Mouse (Mus musculus) cerebellum, adult 2 months (tissue): ENCODE data around the gene Sap30l. TPM values are rescaled to one million over a fixed set of nuclear protein-coding genes. Genes with fewer than 3 reads are reported as not detected.

Experiments
- DNase-seq, 2 experiments: peaks; one replicate each; pipeline ENCODE4 v3.0.0; 2021
- H3K27ac ChIP-seq: fragments of 200-500 bp; 2 replicates; pipeline ENCODE4 v1.5.1; 2012; ENCODE audit warnings: low read length, control low read depth, inconsistent platforms; ENCODE audit not compliant: insufficient read depth
- H3K27me3 ChIP-seq: fragments of 200-500 bp; 2 replicates; pipeline ENCODE4 v1.6.1; 2012; ENCODE audit warnings: inconsistent platforms, mild to moderate bottlenecking, low read length, moderate library complexity; ENCODE audit not compliant: control insufficient read depth, insufficient read depth
- H3K4me1 ChIP-seq: fragments of 200-500 bp; 2 replicates; pipeline ENCODE4 v1.6.1; 2011; ENCODE audit warnings: low read length; ENCODE audit not compliant: control insufficient read depth, insufficient read depth
- H3K4me3 ChIP-seq: fragments of 200-500 bp; replicated peaks from 2 replicates; pipeline ENCODE3; 2011; ENCODE audit warnings: mild to moderate bottlenecking, low read depth, low read length, control low read depth; ENCODE audit not compliant: insufficient read depth
- CTCF ChIP-seq: fragments of 200-500 bp; IDR thresholded peaks from 2 replicates; pipeline ENCODE4 v1.5.1; 2011; ENCODE audit warnings: low read depth, mild to moderate bottlenecking, control low read depth, low read length, moderate library complexity, borderline replicate concordance; ENCODE audit not compliant: insufficient read depth
- POLR2A ChIP-seq: fragments of 200-500 bp; IDR thresholded peaks from 2 replicates; pipeline ENCODE4 v1.6.1; 2011; ENCODE audit warnings: low read length, control low read depth, borderline replicate concordance; ENCODE audit not compliant: insufficient read depth
- WGBS: fragments of 180-500 bp; shearing (Covaris S2); methylation state at CpG from one replicate; pipeline ENCODE4 v1.1.7; 2018; 5-methylcytosine and 5-hydroxymethylcytosine counted together
- polyA plus RNA-seq: library from polyadenylated mRNA; depleted of rRNA; stranded (reverse); fragments of >200 nt; gene quantifications from 2 replicates; pipeline ENCODE4 v1.2.3, GENCODE M21; 2012

Gene Sap30l
- polyA plus RNA-seq, 1 experiment, result 42.6 TPM

DNA sequence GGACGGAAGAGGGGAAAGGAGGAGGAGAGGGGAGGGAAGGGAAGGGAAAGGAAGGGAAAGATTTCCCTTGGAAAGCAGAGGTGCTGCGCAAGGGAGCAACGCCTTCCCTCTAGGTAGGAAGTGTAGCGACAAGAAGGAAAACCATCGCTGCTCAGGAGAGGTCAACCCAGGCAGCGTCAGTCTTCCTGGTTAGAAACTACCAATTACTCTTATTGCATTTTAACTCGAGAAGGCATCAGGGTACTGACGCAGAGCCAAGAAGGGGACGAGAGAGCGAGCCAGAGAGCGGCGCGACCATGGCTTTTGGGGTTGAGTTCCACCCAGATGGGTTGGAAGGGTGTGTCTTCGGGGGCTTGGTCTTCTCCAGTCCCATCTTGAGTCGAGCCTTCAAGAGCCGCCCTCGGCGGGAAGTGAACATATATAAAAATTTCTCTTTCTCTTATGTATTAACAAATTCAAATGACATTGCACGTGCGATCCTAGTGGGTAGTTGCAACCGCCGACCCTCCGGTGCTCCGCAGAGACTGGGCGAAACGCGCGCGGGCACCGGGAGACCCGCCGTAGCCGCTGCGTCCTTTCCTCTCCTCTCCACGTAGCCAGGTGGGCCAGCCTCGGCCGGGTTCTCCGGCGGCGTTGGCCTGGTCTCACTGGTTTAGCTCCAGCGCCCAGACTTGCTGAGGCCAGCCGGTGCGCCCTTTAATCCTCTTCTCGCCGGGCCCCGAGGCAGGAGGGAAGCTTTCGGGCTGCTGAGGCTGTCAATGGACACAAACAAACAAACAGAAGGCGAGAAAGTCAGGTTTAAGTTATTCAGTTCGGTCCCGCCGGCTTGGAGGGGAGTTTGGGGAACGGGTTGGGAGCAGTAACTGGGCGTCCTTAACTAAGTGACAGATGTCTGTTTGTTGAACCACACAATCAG lies 27.8 kb downstream of the Sap30l start:
- DNase-seq, result no peak
- WGBS, result 4% methylated on average over 53 of the region's 53 CpGs
- Histone ChIP-seq H3K4me3 (no peak overlapping the region), H3K4me1 (no peaks in the 10 kb centered on the region; the same call in 1 of the 2 replicates), H3K27me3 (peaks cover 10% of the 10 kb centered on the region; the same call in 1 of the 2 replicates), H3K27ac (no peak overlapping the region)
- no peak for TF ChIP-seq POLR2A
- TF ChIP-seq CTCF, result no peak

DNA sequence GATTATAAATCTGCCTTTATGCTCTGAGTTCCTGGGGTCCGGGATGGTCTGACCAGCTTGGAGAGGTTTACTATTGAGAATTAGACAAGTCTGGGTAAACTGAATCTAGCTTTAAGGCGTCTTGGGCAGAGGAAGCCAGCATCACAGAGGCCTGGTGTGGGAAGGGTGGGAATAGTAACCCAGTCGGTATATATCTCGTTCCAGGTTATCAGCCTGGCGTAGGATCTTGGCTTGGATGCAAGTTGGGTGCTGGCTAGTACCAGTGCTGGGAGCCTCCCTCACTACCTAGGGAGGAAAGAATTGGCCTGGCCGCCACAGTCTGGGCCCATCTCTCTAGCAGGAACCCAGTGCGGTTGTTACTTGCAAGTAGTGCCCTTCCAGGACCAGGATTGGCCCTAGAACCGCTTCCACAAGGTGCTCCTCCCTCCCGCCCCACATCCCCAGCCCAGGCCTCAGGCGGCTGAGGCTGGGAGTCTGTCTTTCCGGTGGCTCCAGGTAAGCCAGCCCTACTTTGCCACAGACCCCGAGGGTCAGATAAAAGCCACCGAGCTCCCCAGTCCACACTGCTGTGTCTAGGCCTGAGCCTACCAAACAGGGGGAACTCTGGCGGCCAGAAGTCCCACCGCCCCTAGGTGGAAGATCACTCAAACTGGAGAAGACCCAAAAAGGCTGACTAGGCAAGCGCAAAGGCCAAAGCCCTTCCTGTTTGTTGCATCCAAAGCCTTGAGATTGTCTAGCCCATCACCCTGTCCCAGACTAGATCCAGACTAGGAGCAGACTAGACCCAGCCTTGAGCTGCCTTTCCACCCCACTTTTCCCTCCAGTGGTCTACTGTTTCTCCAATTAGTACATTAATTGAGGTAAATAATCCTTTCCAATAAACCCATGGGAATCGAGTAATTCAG lies 28.7 kb downstream of the Sap30l start:
- DNase-seq, result no peak
- H3K27ac ChIP-seq, result no peak overlapping the region
- no peaks in the 10 kb centered on the region; the same call in 1 of the 2 replicates for H3K4me1 ChIP-seq
- no peak for TF ChIP-seq POLR2A
- TF ChIP-seq CTCF, result no peak
- no peak overlapping the region for H3K4me3 ChIP-seq
- H3K27me3 ChIP-seq, result peaks cover 10% of the 10 kb centered on the region; the same call in 1 of the 2 replicates
- 39% methylated on average over 17 of the region's 17 CpGs for WGBS

DNA sequence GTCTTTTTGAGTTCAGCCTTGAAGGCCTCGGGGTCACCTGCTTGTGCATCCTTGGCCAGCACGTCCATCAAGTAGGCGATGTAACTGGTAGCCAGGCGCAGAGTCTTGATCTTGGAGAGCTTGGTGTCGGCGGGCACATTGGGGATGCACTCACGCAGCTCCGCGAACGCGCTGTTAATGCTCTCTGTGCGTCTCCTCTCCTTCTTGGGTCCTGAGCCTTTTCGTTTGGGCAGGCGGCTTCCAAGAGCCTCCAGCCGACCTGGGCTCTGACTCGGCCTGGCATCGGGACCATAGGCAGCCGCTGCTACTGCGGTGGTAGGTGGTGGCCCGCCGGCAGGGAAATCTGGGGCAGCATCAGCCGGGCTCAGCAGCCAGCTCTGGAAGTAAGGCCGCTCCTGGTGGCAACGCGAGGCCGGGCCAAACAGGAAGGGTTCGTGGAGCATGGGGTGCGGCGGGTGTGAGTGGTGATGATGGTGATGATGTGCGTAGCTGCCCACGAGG lies 29.9 kb downstream of the Sap30l start:
- TF ChIP-seq POLR2A, result no peak
- no peak for TF ChIP-seq CTCF
- 6% methylated on average over 31 of the region's 31 CpGs for WGBS
- Histone ChIP-seq H3K4me1 (no peaks in the 10 kb centered on the region; the same call in 1 of the 2 replicates), H3K27ac (no peak overlapping the region), H3K4me3 (no peak overlapping the region), H3K27me3 (peaks cover 10% of the 10 kb centered on the region; the same call in 1 of the 2 replicates)
- DNase-seq, result no peak

DNA sequence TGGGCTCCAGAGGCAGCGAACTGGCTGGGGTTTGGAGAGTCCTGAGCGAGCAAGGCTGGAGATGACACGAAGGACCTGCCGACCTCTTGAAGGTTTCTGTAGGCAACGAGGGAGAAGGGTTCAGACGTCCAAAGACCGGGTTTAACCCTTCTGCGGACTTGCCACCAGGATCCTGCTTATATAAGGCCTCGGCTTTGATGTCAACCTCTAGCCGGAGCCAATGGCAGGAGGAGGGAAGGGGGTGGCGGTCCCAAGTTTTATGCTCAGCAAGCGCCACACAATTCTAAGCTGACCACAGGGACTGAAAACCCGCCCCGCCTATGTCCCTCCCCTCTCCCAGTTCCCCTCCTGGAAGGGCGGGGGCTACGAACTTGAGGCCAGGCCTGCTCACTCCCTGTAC lies 30.4 kb downstream of the Sap30l start:
- no peaks in the 10 kb centered on the region; the same call in 1 of the 2 replicates for H3K4me1 ChIP-seq
- no peak overlapping the region for H3K4me3 ChIP-seq
- 14% methylated on average over 16 of the region's 16 CpGs for WGBS
- peaks cover 10% of the 10 kb centered on the region; the same call in 1 of the 2 replicates for H3K27me3 ChIP-seq
- no peak for TF ChIP-seq POLR2A
- DNase-seq, result no peak
- H3K27ac ChIP-seq, result no peak overlapping the region

DNA sequence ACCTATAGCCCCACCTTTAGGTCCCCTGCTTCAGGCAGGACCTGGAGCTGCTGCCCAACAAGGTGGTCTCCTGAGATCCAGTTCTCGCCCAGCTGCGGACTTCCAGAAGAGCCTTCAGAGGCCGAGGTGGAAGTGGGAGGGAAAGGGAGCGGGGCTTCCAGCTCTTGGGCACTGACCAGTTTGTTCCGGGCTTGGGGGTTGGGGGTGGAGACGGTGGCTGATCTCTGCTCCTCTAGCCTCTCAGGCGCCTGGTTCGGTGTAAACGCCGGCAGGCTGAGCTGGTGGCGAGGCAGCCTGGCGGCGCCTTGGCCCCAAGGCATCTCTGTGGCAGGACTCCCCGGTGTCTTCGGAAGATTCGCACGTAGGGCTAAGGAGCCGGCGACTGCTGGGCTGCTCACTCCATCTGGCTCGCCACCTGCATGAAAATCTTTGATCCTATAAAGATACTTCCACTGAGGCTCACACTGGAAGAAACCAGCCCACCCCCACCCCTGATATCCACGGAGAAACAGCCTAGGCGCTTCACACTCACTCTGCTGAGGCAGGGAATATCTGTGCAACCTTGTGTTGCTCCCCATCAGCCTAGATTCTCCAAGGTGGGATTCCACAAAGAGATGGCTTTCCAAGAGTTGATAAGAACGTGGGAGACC lies 31.2 kb downstream of the Sap30l start, which contains the start of gene Hand1:
TSS of gene Hand1 (minus strand) at position 267 of the 650 bp plus-strand sequence.
- Histone ChIP-seq H3K27ac (no peak within 1 kb of the TSS), H3K4me3 (no peak within 1 kb of the TSS), H3K27me3 (peaks cover 9% of the 10 kb centered on the region; the same call in 1 of the 2 replicates), H3K4me1 (no peaks in the 10 kb centered on the region; the same call in 1 of the 2 replicates)
- 8% methylated on average over 23 of the region's 23 CpGs for WGBS
- no peak for DNase-seq
- TF ChIP-seq POLR2A (no peak), CTCF (no peak)

DNA sequence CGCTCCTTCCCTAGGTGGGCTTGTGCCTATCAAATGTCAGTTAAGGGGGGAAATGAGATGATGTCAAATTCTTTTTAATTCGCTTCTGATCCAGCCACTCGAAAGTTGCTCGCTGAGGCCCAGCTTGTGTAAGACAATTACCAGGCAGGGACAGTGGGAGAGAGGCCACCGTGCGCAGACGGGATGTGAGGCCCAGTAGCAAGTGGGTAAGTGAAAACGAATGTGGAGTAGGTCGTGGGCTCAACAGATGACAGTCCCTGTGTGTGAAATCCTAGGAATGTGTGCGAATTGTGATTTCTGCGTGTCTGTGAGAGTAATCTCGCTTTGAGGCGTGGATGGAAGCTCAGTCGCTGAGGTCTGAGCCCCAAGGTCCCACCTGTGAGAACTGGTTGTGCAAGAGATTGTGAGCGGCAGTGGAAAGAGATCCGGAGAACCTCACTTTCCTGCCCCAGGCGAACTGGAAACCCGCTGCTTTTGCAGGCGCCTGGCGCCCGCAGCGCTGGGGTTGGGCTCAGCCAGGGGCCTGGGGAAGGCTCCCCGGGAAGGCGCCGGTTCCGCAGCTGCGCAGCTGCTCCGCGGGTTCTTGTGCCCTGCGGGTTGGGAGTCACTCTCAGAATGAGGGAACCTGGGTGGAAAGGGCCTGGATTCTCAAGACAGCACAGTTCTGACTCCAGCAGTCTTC lies 32.0 kb downstream of the Sap30l start:
- no peak overlapping the region for H3K4me3 ChIP-seq
- TF ChIP-seq CTCF, result no peak
- no peak for TF ChIP-seq POLR2A
- 5% methylated on average over 30 of the region's 30 CpGs for WGBS
- no peak overlapping the region for H3K27ac ChIP-seq
- no peaks in the 10 kb centered on the region for H3K4me1 ChIP-seq
- DNase-seq, result no peak
- peaks cover 6% of the 10 kb centered on the region; the same call in 1 of the 2 replicates for H3K27me3 ChIP-seq
